Mouse (Mus musculus) neutrophil, adult 5-6 weeks (primary cell): ENCODE data around the gene Gm9964. TPM values are rescaled to one million over a fixed set of nuclear protein-coding genes. Genes with fewer than 3 reads are reported as not detected.

Experiments
- ATAC-seq: fragments of 151-379, 151-347 bp; 2 replicates; pipeline ENCODE4 v1.8.0; 2017; ENCODE audit warnings: mild to moderate bottlenecking, moderate TSS enrichment; ENCODE audit not compliant: insufficient number of reproducible peaks, poor library complexity, low FRiP score, severe bottlenecking; ENCODE audit errors: extremely low read depth
- total RNA-seq: library from RNA; stranded (forward); fragments of 200-1000 nt; gene quantifications from 2 replicates; pipeline ENCODE4 v1.2.3, GENCODE M21; 2017

Gene Gm9964
- total RNA-seq = not detected in 2 replicates

- no peak for ATAC-seq
Observed at GRCm38 (mm10) chr11:79296856-79297491, at the start of gene Gm9964. Gene Gm9964 (minus strand): TSS chr11:79296906.

- ATAC-seq = peak; percentile 3; the same call in 1 of the 2 replicates
Observed at GRCm38 (mm10) chr11:79339808-79340781, 43.4 kb upstream of the Gm9964 start.

- peak; percentile 63 for ATAC-seq
Observed at GRCm38 (mm10) chr11:79339234-79339807, 42.6 kb upstream of the Gm9964 start, which contains the start of gene Nf1. Gene Nf1 (plus strand): TSS chr11:79339693.

GRCm38 (mm10) chr11:79338621-79339020, 41.9 kb upstream of the Gm9964 start:
- ATAC-seq = no peak

- no peak for ATAC-seq
Observed at GRCm38 (mm10) chr11:79336722-79337267, 40.1 kb upstream of the Gm9964 start.

GRCm38 (mm10) chr11:79335077-79335476, 38.4 kb upstream of the Gm9964 start:
- no peak for ATAC-seq

- no peak for ATAC-seq
Observed at GRCm38 (mm10) chr11:79329585-79329984, 32.9 kb upstream of the Gm9964 start.

- no peak for ATAC-seq
Observed at GRCm38 (mm10) chr11:79328060-79328459, 31.4 kb upstream of the Gm9964 start.

GRCm38 (mm10) chr11:79327106-79327505, 30.4 kb upstream of the Gm9964 start:
- no peak for ATAC-seq

- no peak for ATAC-seq
Observed at GRCm38 (mm10) chr11:79325663-79326062, 29.0 kb upstream of the Gm9964 start.

- ATAC-seq = no peak
Observed at GRCm38 (mm10) chr11:79323985-79324685, 27.4 kb upstream of the Gm9964 start.

- ATAC-seq = no peak
Observed at GRCm38 (mm10) chr11:79319807-79320206, 23.1 kb upstream of the Gm9964 start.

GRCm38 (mm10) chr11:79316807-79317345, 20.2 kb upstream of the Gm9964 start:
- no peak for ATAC-seq

GRCm38 (mm10) chr11:79310467-79310866, 13.8 kb upstream of the Gm9964 start:
- no peak for ATAC-seq

- ATAC-seq = no peak
Observed at GRCm38 (mm10) chr11:79307560-79308200, 11.0 kb upstream of the Gm9964 start.

GRCm38 (mm10) chr11:79306996-79307395, 10.3 kb upstream of the Gm9964 start:
- no peak for ATAC-seq

GRCm38 (mm10) chr11:79306510-79306909, 9.8 kb upstream of the Gm9964 start:
- no peak for ATAC-seq
